9 mouse cellular contexts compared by ENCODE assay signal in the genomic region with DNA sequence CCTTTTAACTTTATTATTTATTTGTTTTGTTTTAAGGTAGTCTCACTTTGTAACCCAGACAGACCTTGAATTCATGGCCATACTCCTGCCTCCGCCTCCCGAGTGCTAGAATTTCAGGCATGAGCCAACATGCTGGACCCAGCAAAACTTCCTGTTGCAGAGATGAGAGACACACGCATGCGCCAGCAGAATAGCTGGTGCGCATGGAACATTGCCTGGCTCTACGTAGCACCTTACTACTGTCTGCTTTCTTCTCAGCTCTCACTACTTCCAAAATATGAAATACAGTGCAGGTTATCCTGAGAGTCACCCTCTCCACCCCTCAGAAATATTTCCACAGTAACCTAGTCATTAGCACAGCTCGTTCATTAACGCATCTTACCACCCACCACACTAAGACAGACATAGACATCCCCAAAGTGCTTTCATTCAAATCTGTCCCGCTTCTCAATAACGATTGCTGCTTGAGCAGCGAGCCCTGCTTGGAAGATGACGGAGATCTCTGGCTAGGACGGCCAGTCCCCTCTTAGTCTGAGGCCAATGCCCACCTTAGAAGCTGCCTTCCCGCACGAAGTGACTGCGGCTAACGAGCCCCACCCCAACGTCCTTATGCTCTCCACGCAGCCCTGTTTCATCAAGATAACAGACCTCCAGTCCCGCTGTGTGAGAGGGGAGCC.
A peak's percentile ranks its signal among the peaks of the same experiment; 100 is the strongest.
DNase-seq lines count a peak whose midpoint lies in the region; ATAC-seq lines count a peak whose summit lies in the region.
"Had no signal": no experiment of that assay in that cellular context is flagged by ENCODE, and none has a peak within 500 bp of the region (broad histone marks: within the 10 kb centered on the region; RNA-seq: fewer than 3 reads in every experiment).

No protein-coding gene starts in this region.

- H3K9me3 ChIP-seq in heart, embryonic 10.5 days = 0 out of 2 replicates have a peak, but pooled peaks cover 3% of the 10 kb centered on the region
- H3K9me3 ChIP-seq in liver, embryonic 15.5 days (replicated peaks) = no peaks in the 10 kb centered on the region

- peak overlapping the region; percentile 96 for H3K27ac ChIP-seq in heart, embryonic 10.5 days
- H3K27ac ChIP-seq in liver, embryonic 15.5 days (replicated peaks) = peak overlapping the region; percentile 61

- peak; percentile 43 for DNase-seq in right cerebral cortex, adult 18-20 months
- DNase-seq in right cerebral cortex, postnatal 4 days = no peak
- peak; percentile 73 to 75 for DNase-seq in cerebellum, adult 18-20 months
- no peak for DNase-seq in heart, embryonic 10.5 days (ENCODE audit: low spot score)
- DNase-seq in kidney, adult 9 months = peak; percentile 38
- DNase-seq in ovary, postnatal 36 days (ENCODE audit: low spot score) = peak; percentile 18
- no peak for DNase-seq in T-cell, adult 2 months (ENCODE audit: low spot score)

- H3K4me3 ChIP-seq in heart, embryonic 10.5 days = peak overlapping the region; percentile 77
- peak overlapping the region; percentile 61 for H3K4me3 ChIP-seq in liver, embryonic 15.5 days (replicated peaks)
- H3K4me3 ChIP-seq: myocyte had no signal

- H3K36me3 ChIP-seq in heart, embryonic 10.5 days = no peaks in the 10 kb centered on the region
- no peaks in the 10 kb centered on the region for H3K36me3 ChIP-seq in liver, embryonic 15.5 days (replicated peaks)

- peak overlapping the region; percentile 47 for H3K9ac ChIP-seq in liver, embryonic 15.5 days

- H3K4me2 ChIP-seq in liver, embryonic 15.5 days = peak overlapping the region; percentile 77

- H3K27me3 ChIP-seq in heart, embryonic 10.5 days (ENCODE audit: insufficient read depth, poor library complexity, severe bottlenecking) = no peaks in the 10 kb centered on the region
- no peaks in the 10 kb centered on the region for H3K27me3 ChIP-seq in liver, embryonic 15.5 days

- peaks cover 17% of the 10 kb centered on the region for H3K4me1 ChIP-seq in heart, embryonic 10.5 days
- H3K4me1 ChIP-seq in liver, embryonic 15.5 days (replicated peaks) = peaks cover 3% of the 10 kb centered on the region; the same call in 1 of the 2 replicates

- 27% methylated on average over 20 of the region's 20 CpGs for WGBS in heart, embryonic 10.5 days
- WGBS in liver, embryonic 15.5 days (ENCODE audit: insufficient replicate concordance) = 28% methylated on average over 20 of the region's 20 CpGs

- no peak for ATAC-seq in liver, embryonic 15.5 days (ENCODE audit: insufficient read depth)

Comparison
In these comparisons a context has a peak if more than half of its experiments do, and no peak if none do; other contexts are left out.
1. DNase-seq: peak in right cerebral cortex, adult 18-20 months (single experiment), cerebellum, adult 18-20 months (2 of 2), kidney, adult 9 months (single experiment) and ovary, postnatal 36 days (single experiment); none in right cerebral cortex, postnatal 4 days (single experiment), heart, embryonic 10.5 days (single experiment) and T-cell, adult 2 months (single experiment).